Mouse (Mus musculus) gastrocnemius, postnatal 14 days (tissue): ENCODE results near the gene Cd151. TPM values are rescaled to one million over a fixed set of nuclear protein-coding genes. Genes with fewer than 3 reads are reported as not detected.

Source experiments
- DNase-seq: peaks from one replicate; pipeline ENCODE4 v3.0.0; 2021; ENCODE audit warnings: mixed read lengths
- intact Hi-C: fragments of 180-260 bp; cut with DNase I; formaldehyde crosslinking; loops from one replicate; pipeline ENCODE4 v1.15.1; 2025; ENCODE audit warnings: low total_unique reads
- total RNA-seq, 2 experiments: library from RNA; stranded (reverse); gene quantifications; 2 replicates each; pipeline ENCODE4 v1.2.3; 2021

Gene Cd151
- total RNA-seq, 2 experiments from 2014 or later, result 79.8 to 82.0 TPM

GRCm38 (mm10) chr7:141518926-141519325 is 51.7 kb downstream of the Cd151 start:
- no peak for DNase-seq
- intact Hi-C loops, result no loop called here

- no peak for DNase-seq
- intact Hi-C loops, result loop anchor here (10.0 kb wide), 1 partner anchor 115 kb away; no protein-coding TSS in a partner anchor
Observed at GRCm38 (mm10) chr7:141519795-141520194, 52.6 kb downstream of the Cd151 start.

Other genes with a start within 250 kb of the Cd151 start
- 10 to 100 TPM; 23.2 to 24.4 TPM for gene Phrf1, start 238.6 kb upstream of the Cd151 start, total RNA-seq
- gene Irf7, start 200.9 kb upstream of the Cd151 start, total RNA-seq, result 1 to 10 TPM in 1 of 2 experiments, under 1 TPM in 1; 0.82 to 1.1 TPM
- gene Cdhr5, start 190.6 kb upstream of the Cd151 start, total RNA-seq, result under 1 TPM; 0.44 to 0.59 TPM
- 1 to 10 TPM in 1 of 2 experiments, under 1 TPM in 1; 0.92 to 1.0 TPM for gene Sct, start 188.3 kb upstream of the Cd151 start, total RNA-seq
- under 1 TPM; 0.31 to 0.33 TPM for gene Drd4, start 175.4 kb upstream of the Cd151 start, total RNA-seq
- gene Deaf1, start 139.7 kb upstream of the Cd151 start, total RNA-seq, result 10 to 100 TPM; 15.5 to 18.9 TPM
- gene Tmem80, start 139.7 kb upstream of the Cd151 start, total RNA-seq, result 10 to 100 TPM in 1 of 2 experiments, 1 to 10 TPM in 1; 9.1 to 11.1 TPM
- 1 to 10 TPM; 1.8 to 3.3 TPM for gene Eps8l2, start 128.5 kb upstream of the Cd151 start, total RNA-seq
- gene Taldo1, start 75.2 kb upstream of the Cd151 start, total RNA-seq, result 100 to 1,000 TPM; 101 to 109 TPM
- gene Gatd1, start 53.3 kb upstream of the Cd151 start, total RNA-seq, result 1 to 10 TPM; 6.2 to 9.6 TPM
- under 1 TPM; 0.47 to 0.82 TPM for gene Cend1, start 37.9 kb upstream of the Cd151 start, total RNA-seq
- gene Slc25a22, start 29.5 kb upstream of the Cd151 start, total RNA-seq, result 10 to 100 TPM; 14.8 to 32.4 TPM
- gene Pidd1, start 23.4 kb upstream of the Cd151 start, total RNA-seq, result under 1 TPM; 0.55 to 0.75 TPM
- gene Rplp2, start 20.0 kb upstream of the Cd151 start, total RNA-seq, result 100 to 1,000 TPM; 730 to 819 TPM
- gene Pnpla2, start 12.2 kb upstream of the Cd151 start, total RNA-seq, result 100 to 1,000 TPM; 188 to 332 TPM
- gene Cracr2b, start 6.3 kb upstream of the Cd151 start, total RNA-seq, result 10 to 100 TPM in 1 of 2 experiments, 1 to 10 TPM in 1; 6.5 to 14.3 TPM
- gene Polr2l, start 7.7 kb downstream of the Cd151 start, total RNA-seq, result 10 to 100 TPM; 47.7 to 49.8 TPM
- 10 to 100 TPM; 15.3 TPM for gene Tspan4, start 7.8 kb downstream of the Cd151 start, total RNA-seq
- 10 to 100 TPM; 19.5 to 23.0 TPM for gene Chid1, start 72.5 kb downstream of the Cd151 start, total RNA-seq
- gene Ap2a2, start 94.8 kb downstream of the Cd151 start, total RNA-seq, result 10 to 100 TPM; 37.2 to 41.6 TPM
- not detected for gene Muc6, start 187.9 kb downstream of the Cd151 start, total RNA-seq
- gene Muc2, start 222.9 kb downstream of the Cd151 start, total RNA-seq, result under 1 TPM; 0.20 to 0.31 TPM